Mouse (Mus musculus) intestine, embryonic 16.5 days (tissue): ENCODE data around the gene Lhfpl5. TPM values are rescaled to one million over a fixed set of nuclear protein-coding genes. Genes with fewer than 3 reads are reported as not detected.

Experiments
- ATAC-seq: fragments of 200-750 bp; cut with Nextera tagmentation; 2 replicates; pipeline ENCODE4 v1.8.0; 2017; ENCODE audit warnings: moderate TSS enrichment, moderate library complexity
- H3K27ac ChIP-seq: fragments of 300-500 bp; sonication (generic); 2 replicates; pipeline ENCODE4 v1.5.1; 2014; ENCODE audit warnings: mild to moderate bottlenecking, low read length
- H3K27me3 ChIP-seq: fragments of 300-500 bp; sonication (generic); replicated peaks from 2 replicates; pipeline ENCODE4 v1.6.1; 2014; ENCODE audit warnings: low read length, control low read depth, mixed read lengths; ENCODE audit not compliant: control insufficient read depth, insufficient read depth
- H3K36me3 ChIP-seq: fragments of 300-500 bp; sonication (generic); 2 replicates; pipeline ENCODE4 v1.6.1; 2014; ENCODE audit warnings: low read length, control low read depth; ENCODE audit not compliant: control insufficient read depth, insufficient read depth
- H3K4me1 ChIP-seq: fragments of 300-500 bp; sonication (generic); 2 replicates; pipeline ENCODE4 v1.6.1; 2014; ENCODE audit warnings: low read length, control low read depth, mixed read lengths; ENCODE audit not compliant: control insufficient read depth, insufficient read depth
- H3K4me2 ChIP-seq: fragments of 300-500 bp; sonication (generic); 2 replicates; pipeline ENCODE4 v1.6.1; 2014; ENCODE audit warnings: low read depth, low read length, control low read depth
- H3K4me3 ChIP-seq: fragments of 300-500 bp; sonication (generic); 2 replicates; pipeline ENCODE4 v1.5.1; 2014; ENCODE audit warnings: mild to moderate bottlenecking, low read length
- H3K9ac ChIP-seq: fragments of 300-500 bp; sonication (generic); 2 replicates; pipeline ENCODE4 v1.6.1; 2014; ENCODE audit warnings: low read depth, low read length
- H3K9me3 ChIP-seq: fragments of 300-500 bp; sonication (generic); 2 replicates; pipeline ENCODE4 v1.6.1; 2016; ENCODE audit warnings: low read length, control low read depth; ENCODE audit not compliant: control insufficient read depth
- WGBS: fragments of 180-500 bp; shearing (Covaris S2); extraction: QIAGEN DNeasy Blood & Tissue Kit; methylation state at CpG from one replicate; pipeline ENCODE4 v1.1.7; 2014; 5-methylcytosine and 5-hydroxymethylcytosine counted together
- polyA plus RNA-seq: library from polyadenylated mRNA; unstranded; fragments of >200 nt; fragmentation: Nextera tagmentation; extraction: Ambion mirVana; gene quantifications from 2 replicates; pipeline ENCODE4 v1.2.1, GENCODE M21; 2015

Lhfpl5 gene
- polyA plus RNA-seq, 1 experiment from 2014 or later: 0.92 TPM

DNA sequence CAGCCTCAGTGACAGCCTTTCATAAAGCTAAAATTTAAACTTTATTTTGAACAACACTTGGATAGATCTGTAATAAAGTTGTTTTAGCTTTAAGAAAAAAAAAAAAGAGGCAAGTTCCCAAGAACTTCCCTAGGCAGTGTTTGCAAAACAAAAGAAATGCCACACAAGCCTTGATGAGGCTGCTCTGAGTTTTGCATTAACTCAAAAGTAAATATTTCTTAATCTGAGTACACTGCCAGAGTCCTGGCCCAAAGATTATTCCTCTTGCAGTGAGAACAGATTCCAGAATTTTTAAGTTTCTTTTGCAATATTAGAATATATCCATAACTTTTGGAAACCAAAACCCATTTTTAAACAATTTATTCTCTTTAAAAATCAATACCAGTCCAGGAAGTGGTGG is 10.3 kb upstream of the Lhfpl5 start:
- Histone ChIP-seq H3K9ac (no peak overlapping the region), H3K4me1 (peaks cover 4% of the 10 kb centered on the region), H3K4me3 (no peak overlapping the region), H3K27me3 (no peaks in the 10 kb centered on the region), H3K27ac (no peak overlapping the region), H3K9me3 (no peaks in the 10 kb centered on the region), H3K36me3 (no peaks in the 10 kb centered on the region), H3K4me2 (no peak overlapping the region)
- no peak for ATAC-seq

GRCm38 (mm10) chr17:28567541-28567940 is 7.9 kb upstream of the Lhfpl5 start:
- ATAC-seq: no peak
- Histone ChIP-seq H3K27me3 (no peaks in the 10 kb centered on the region), H3K27ac (no peak overlapping the region), H3K4me2 (no peak overlapping the region), H3K4me3 (no peak overlapping the region), H3K36me3 (no peaks in the 10 kb centered on the region), H3K4me1 (no peaks in the 10 kb centered on the region), H3K9ac (no peak overlapping the region), H3K9me3 (no peaks in the 10 kb centered on the region)
- 47% methylated on average over 3 of the region's 3 CpGs for WGBS

DNA sequence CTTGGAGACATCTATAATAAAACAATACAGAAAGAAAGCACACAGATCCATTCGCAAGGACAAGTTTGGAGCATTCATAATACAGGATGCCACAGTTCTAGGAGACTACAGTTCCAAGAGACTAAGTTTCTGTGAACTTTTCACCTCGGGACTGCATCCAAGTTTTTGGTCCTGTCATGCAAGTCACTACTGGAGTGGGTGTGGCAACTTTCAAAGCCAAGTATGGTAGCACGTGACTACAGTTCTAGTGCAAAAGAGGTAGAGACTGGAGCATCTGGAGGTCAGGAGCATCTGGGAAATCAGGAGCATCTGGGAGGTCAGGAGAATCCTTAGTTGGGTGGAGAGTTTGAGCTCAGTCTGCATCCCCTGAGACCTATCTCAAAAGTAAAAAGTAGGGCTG is 3.6 kb upstream of the Lhfpl5 start:
- H3K9me3 ChIP-seq: no peaks in the 10 kb centered on the region
- 76% methylated on average over 3 of the region's 3 CpGs for WGBS
- no peak overlapping the region for H3K4me3 ChIP-seq

DNA sequence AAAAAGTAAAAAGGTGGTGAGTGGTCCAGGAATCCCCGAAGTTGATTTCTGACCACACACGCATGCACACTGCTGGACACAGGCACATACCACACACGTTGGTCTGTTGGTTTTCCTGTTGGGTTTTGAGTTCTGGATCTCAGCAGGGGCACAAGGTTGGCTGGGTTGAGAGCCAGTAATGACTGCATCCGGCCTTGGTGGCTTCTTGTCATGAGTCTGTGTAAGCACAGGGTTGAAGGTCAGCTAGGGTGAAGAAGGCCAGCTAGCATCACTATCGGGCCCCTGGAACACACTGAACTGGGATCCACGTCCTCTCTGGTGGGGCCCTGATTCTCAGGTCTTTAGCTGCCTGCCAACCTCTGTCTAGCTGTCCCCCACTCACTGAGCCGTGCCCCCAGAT is 2.9 kb upstream of the Lhfpl5 start:
- Histone ChIP-seq H3K36me3 (no peaks in the 10 kb centered on the region), H3K27ac (no peak overlapping the region), H3K9me3 (no peaks in the 10 kb centered on the region), H3K4me1 (peaks cover 8% of the 10 kb centered on the region), H3K9ac (no peak overlapping the region), H3K27me3 (no peaks in the 10 kb centered on the region), H3K4me3 (no peak overlapping the region), H3K4me2 (no peak overlapping the region)
- 84% methylated on average over 7 of the region's 7 CpGs for WGBS
- no peak for ATAC-seq

More for the DNA sequence above, 3.6 kb upstream of the Lhfpl5 start:
- Histone ChIP-seq H3K36me3 (no peaks in the 10 kb centered on the region), H3K4me1 (peaks cover 8% of the 10 kb centered on the region), H3K4me2 (no peak overlapping the region), H3K27ac (no peak overlapping the region), H3K27me3 (no peaks in the 10 kb centered on the region), H3K9ac (no peak overlapping the region)
- no peak for ATAC-seq

GRCm38 (mm10) chr17:28572941-28573340 is 2.5 kb upstream of the Lhfpl5 start:
- Histone ChIP-seq H3K36me3 (no peaks in the 10 kb centered on the region), H3K27me3 (no peaks in the 10 kb centered on the region), H3K27ac (no peak overlapping the region), H3K4me2 (no peak overlapping the region), H3K4me3 (no peak overlapping the region), H3K4me1 (peaks cover 8% of the 10 kb centered on the region), H3K9me3 (no peaks in the 10 kb centered on the region), H3K9ac (no peak overlapping the region)
- 81% methylated on average over 6 of the region's 6 CpGs for WGBS
- no peak for ATAC-seq

GRCm38 (mm10) chr17:28580396-28580795 is 5.0 kb downstream of the Lhfpl5 start:
- H3K27me3 ChIP-seq: no peaks in the 10 kb centered on the region
- H3K9me3 ChIP-seq: no peaks in the 10 kb centered on the region
- 0 out of 2 replicates have a peak, but pooled peaks have one; percentile 45 for ATAC-seq
- no peak overlapping the region for H3K4me2 ChIP-seq
- 5% methylated on average over 9 of the region's 9 CpGs for WGBS
- H3K9ac ChIP-seq: no peak overlapping the region
- no peaks in the 10 kb centered on the region for H3K36me3 ChIP-seq
- peaks cover 5% of the 10 kb centered on the region for H3K4me1 ChIP-seq
- H3K27ac ChIP-seq: no peak overlapping the region
- H3K4me3 ChIP-seq: no peak overlapping the region

GRCm38 (mm10) chr17:28581056-28581455 is 5.6 kb downstream of the Lhfpl5 start:
- Histone ChIP-seq H3K27ac (no peak overlapping the region), H3K36me3 (no peaks in the 10 kb centered on the region), H3K27me3 (no peaks in the 10 kb centered on the region), H3K9me3 (no peaks in the 10 kb centered on the region), H3K4me2 (no peak overlapping the region), H3K4me3 (no peak overlapping the region), H3K9ac (no peak overlapping the region), H3K4me1 (no peaks in the 10 kb centered on the region)
- WGBS: 53% methylated on average over 2 of the region's 2 CpGs
- ATAC-seq: no peak

DNA sequence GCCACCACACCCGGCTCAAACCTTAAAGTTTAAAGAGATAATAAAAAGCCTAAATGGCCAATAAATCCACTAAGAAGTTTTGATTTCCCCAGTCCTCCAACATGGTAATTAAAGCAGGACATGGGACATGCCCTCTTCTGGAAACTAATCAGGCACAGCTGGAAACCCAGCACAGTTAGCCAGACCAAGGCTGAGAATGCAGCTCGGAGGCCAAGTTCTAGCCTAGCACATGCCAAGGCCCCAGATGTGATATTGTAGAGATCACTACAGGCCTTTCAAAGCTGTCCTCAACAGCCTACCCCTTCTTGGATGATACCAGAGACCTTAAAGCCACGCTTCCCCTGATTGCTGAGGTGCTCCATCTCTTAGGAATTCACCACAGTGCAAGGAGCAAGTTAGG is 11.1 kb downstream of the Lhfpl5 start:
- Histone ChIP-seq H3K9me3 (no peaks in the 10 kb centered on the region), H3K9ac (no peak overlapping the region), H3K4me2 (no peak overlapping the region), H3K27ac (no peak overlapping the region), H3K4me3 (no peak overlapping the region), H3K4me1 (no peaks in the 10 kb centered on the region), H3K36me3 (peaks cover 11% of the 10 kb centered on the region), H3K27me3 (no peaks in the 10 kb centered on the region)
- ATAC-seq: no peak
- WGBS: 83% methylated on average over 3 of the region's 3 CpGs

DNA sequence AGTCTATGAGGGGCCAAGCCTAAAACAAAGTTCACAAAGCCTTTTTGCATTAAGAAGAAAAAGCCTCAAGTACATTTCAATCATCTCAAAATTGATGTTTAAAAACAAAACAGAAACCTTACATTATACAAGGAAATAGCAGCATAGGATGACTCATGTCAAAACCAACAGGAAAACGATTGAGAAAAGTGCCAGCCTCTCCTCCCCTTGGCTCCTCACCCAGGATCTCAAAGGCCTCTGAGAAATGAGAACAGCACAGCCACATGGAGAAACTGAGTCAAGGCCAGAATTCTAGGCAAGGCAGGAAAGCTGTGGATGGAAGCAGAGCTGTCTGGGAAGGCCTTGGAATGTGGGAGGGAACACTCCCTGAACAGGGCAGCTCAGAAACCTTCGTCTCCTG is 13.2 kb downstream of the Lhfpl5 start:
- Histone ChIP-seq H3K27me3 (no peaks in the 10 kb centered on the region), H3K4me3 (no peak overlapping the region), H3K27ac (no peak overlapping the region), H3K9ac (no peak overlapping the region), H3K4me1 (no peaks in the 10 kb centered on the region), H3K4me2 (no peak overlapping the region), H3K36me3 (peaks cover 29% of the 10 kb centered on the region), H3K9me3 (no peaks in the 10 kb centered on the region)
- WGBS: 78% methylated on average over 2 of the region's 2 CpGs
- no peak for ATAC-seq

GRCm38 (mm10) chr17:28590596-28590995 is 15.2 kb downstream of the Lhfpl5 start:
- no peak for ATAC-seq
- H3K4me1 ChIP-seq: no peaks in the 10 kb centered on the region
- H3K4me3 ChIP-seq: no peak overlapping the region
- no peaks in the 10 kb centered on the region for H3K27me3 ChIP-seq
- H3K4me2 ChIP-seq: no peak overlapping the region
- no peak overlapping the region for H3K9ac ChIP-seq
- H3K36me3 ChIP-seq: peaks cover 33% of the 10 kb centered on the region
- no peaks in the 10 kb centered on the region for H3K9me3 ChIP-seq
- no peak overlapping the region for H3K27ac ChIP-seq
- WGBS: 87% methylated on average over 3 of the region's 3 CpGs
